Mouse (Mus musculus): ENCODE measurements around the gene Gm6465. TPM values are rescaled to one million over a fixed set of nuclear protein-coding genes. Genes with fewer than 3 reads are reported as not detected.
"Not testable (repeated sequence)": the region's sequence is repeated elsewhere in the genome, so short reads cannot be mapped to it uniquely, and the experiment has no call there.

The Gm6465 gene
- polyA plus RNA-seq (2012; rRNA removed) = not detected in 2 replicates

- H3K4me3 ChIP-seq (ENCODE audit: insufficient read depth, low read depth, low read length); H3K27ac ChIP-seq (ENCODE audit: insufficient read depth, low read depth, low read length); H3K27me3 ChIP-seq (replicated peaks; ENCODE audit: control insufficient read depth, insufficient read depth, low read length); DNase-seq; H3K4me1 ChIP-seq (ENCODE audit: control insufficient read depth, insufficient read depth, low read length); H3K36me3 ChIP-seq (ENCODE audit: control insufficient read depth, insufficient read depth, low read length): not testable (repeated sequence)
- 59% methylated on average over 2 of the region's 2 CpGs for WGBS
Observed at GRCm38 (mm10) chr5:11845239-11845638, at the start of gene Gm6465. Gm6465 (plus strand) TSS chr5:11845539.

- DNase-seq; H3K4me1 ChIP-seq (ENCODE audit: control insufficient read depth, insufficient read depth, low read length); H3K27me3 ChIP-seq (replicated peaks; ENCODE audit: control insufficient read depth, insufficient read depth, low read length); H3K4me3 ChIP-seq (ENCODE audit: insufficient read depth, low read depth, low read length); H3K27ac ChIP-seq (ENCODE audit: insufficient read depth, low read depth, low read length); H3K36me3 ChIP-seq (ENCODE audit: control insufficient read depth, insufficient read depth, low read length): not testable (repeated sequence)
- WGBS = 67% methylated on average over 1 of the region's 1 CpGs
Observed at GRCm38 (mm10) chr5:11845824-11846223, 485 bp downstream of the Gm6465 start.

- not testable (repeated sequence) for H3K4me3 ChIP-seq (ENCODE audit: insufficient read depth, low read depth, low read length); H3K27me3 ChIP-seq (replicated peaks; ENCODE audit: control insufficient read depth, insufficient read depth, low read length); DNase-seq; H3K27ac ChIP-seq (ENCODE audit: insufficient read depth, low read depth, low read length); H3K36me3 ChIP-seq (ENCODE audit: control insufficient read depth, insufficient read depth, low read length); H3K4me1 ChIP-seq (ENCODE audit: control insufficient read depth, insufficient read depth, low read length)
Observed at GRCm38 (mm10) chr5:11857909-11858308, 12.6 kb downstream of the Gm6465 start.

Other genes with a start within 250 kb of the Gm6465 start
- gene Gm8922, start 163.6 kb upstream of the Gm6465 start, polyA plus RNA-seq (2012; rRNA removed) = not detected in 2 replicates
- gene Gm8926, start 75.0 kb upstream of the Gm6465 start, polyA plus RNA-seq (2012; rRNA removed) = not detected in 2 replicates
- not detected in 2 replicates for gene 4933402N22Rik, start 72.5 kb downstream of the Gm6465 start, polyA plus RNA-seq (2012; rRNA removed)

All from kidney, adult 2 months (tissue).